Mouse (Mus musculus) kidney, adult 2 months (tissue): Measurements from ENCODE around the gene Megf8. TPM values are rescaled to one million over a fixed set of nuclear protein-coding genes. Genes with fewer than 3 reads are reported as not detected.

ENCODE experiments used
- DNase-seq: peaks from one replicate; pipeline ENCODE4 v3.0.0; 2021
- H3K27ac ChIP-seq: fragments of 200-500 bp; 2 replicates; pipeline ENCODE4 v1.5.1; 2012; ENCODE audit warnings: low read depth, low read length, control low read depth, inconsistent platforms; ENCODE audit not compliant: insufficient read depth
- H3K27me3 ChIP-seq: fragments of 200-500 bp; replicated peaks from 2 replicates; pipeline ENCODE4 v1.6.1; 2012; ENCODE audit warnings: mild to moderate bottlenecking, moderate library complexity, low read length, inconsistent platforms; ENCODE audit not compliant: control insufficient read depth, insufficient read depth
- H3K36me3 ChIP-seq: fragments of 200-500 bp; 2 replicates; pipeline ENCODE4 v1.6.1; 2012; ENCODE audit warnings: mild to moderate bottlenecking, moderate library complexity, low read length, inconsistent platforms; ENCODE audit not compliant: control insufficient read depth, insufficient read depth
- H3K4me1 ChIP-seq: fragments of 200-500 bp; 2 replicates; pipeline ENCODE4 v1.6.1; 2011; ENCODE audit warnings: low read length; ENCODE audit not compliant: control insufficient read depth, insufficient read depth
- H3K4me3 ChIP-seq: fragments of 200-500 bp; 2 replicates; pipeline ENCODE4 v1.5.1; 2011; ENCODE audit warnings: mild to moderate bottlenecking, low read depth, low read length, control low read depth; ENCODE audit not compliant: insufficient read depth
- CTCF ChIP-seq: fragments of 200-500 bp; conservative IDR thresholded peaks from 2 replicates; pipeline ENCODE4 v1.5.1; 2011; ENCODE audit warnings: low read depth, mild to moderate bottlenecking, control low read depth, low read length, moderate library complexity, mixed read lengths; ENCODE audit not compliant: insufficient read depth, insufficient read length
- POLR2A ChIP-seq: fragments of 200-500 bp; IDR thresholded peaks from one replicate; pipeline ENCODE4 v1.6.1; 2011; ENCODE audit warnings: low read depth, low read length, control low read depth
- WGBS: fragments of 180-500 bp; shearing (Covaris S2); methylation state at CpG from one replicate; pipeline ENCODE4 v1.1.7; 2018; 5-methylcytosine and 5-hydroxymethylcytosine counted together
- polyA plus RNA-seq: library from polyadenylated mRNA; depleted of rRNA; stranded (reverse); fragments of >200 nt; gene quantifications from 2 replicates; pipeline ENCODE4 v1.2.3, GENCODE M21; 2012

Megf8 gene
- polyA plus RNA-seq, 1 experiment = 23.5 TPM

DNA sequence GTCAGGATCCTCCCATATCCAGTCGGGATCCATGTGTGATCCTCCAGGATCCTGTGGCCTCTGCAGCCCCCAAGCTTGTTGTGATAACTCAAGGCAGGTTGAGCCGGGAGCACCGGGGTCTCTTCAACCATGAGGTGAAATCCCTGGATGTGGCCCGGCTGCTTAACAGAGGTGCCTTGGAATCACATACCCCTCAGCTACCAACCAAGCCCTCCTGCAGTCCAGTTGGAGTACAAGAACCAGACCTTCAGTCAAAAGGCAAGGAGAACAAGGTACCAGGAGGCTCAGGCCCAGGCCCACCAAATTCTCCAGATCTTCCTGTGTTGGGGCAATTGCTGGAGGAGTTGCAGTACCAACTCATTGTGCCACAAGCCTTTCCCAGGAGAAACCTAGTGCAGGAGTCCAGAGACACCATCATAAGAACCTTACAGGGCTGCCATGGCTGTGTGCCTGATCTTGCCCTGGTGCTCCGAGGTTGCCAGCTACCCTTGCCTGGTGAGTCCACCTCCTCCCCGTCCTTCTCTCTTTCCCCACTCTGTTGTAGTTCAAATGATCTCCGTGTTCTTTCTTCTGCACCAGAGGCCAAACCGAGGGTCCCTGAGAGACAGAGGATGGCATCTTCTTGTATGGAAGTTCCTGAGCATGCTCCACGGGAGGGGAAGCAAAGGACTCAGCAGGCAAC lies 13.8 kb upstream of the Megf8 start:
- TF ChIP-seq CTCF (no peak), POLR2A (no peak)
- H3K4me3 ChIP-seq = no peak overlapping the region
- H3K27me3 ChIP-seq = no peaks in the 10 kb centered on the region
- H3K36me3 ChIP-seq = no peaks in the 10 kb centered on the region
- no peak overlapping the region for H3K27ac ChIP-seq
- WGBS = 74% methylated on average over 9 of the region's 9 CpGs
- no peak for DNase-seq
- no peaks in the 10 kb centered on the region; the same call in 1 of the 2 replicates for H3K4me1 ChIP-seq

- Histone ChIP-seq H3K4me3 (no peak overlapping the region), H3K4me1 (no peaks in the 10 kb centered on the region), H3K27ac (no peak overlapping the region), H3K27me3 (no peaks in the 10 kb centered on the region), H3K36me3 (no peaks in the 10 kb centered on the region)
- WGBS = 90% methylated on average over 3 of the region's 3 CpGs
- no peak for DNase-seq
- no peak for TF ChIP-seq POLR2A
- no peak for TF ChIP-seq CTCF
Observed at GRCm38 (mm10) chr7:25303685-25304006, 13.3 kb upstream of the Megf8 start.

DNA sequence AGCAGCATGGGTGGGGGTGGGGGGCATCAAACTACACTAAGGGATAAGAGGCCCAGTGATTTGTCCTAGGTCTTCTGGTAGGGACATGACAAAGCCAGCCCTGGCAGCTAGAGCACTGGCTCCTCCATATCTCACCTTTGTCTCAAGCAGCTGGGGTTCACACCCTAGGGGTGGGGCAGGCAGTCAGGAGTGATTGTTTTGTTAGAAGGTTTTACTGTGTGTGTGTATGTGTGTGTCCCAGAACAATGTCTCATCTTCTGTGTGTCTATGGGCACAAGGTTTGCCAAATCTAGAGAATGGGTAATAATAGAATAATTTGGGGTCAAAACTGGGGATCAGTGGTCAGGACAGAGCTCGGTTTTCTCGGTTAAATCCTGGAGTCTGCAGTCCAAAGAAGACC lies 11.5 kb upstream of the Megf8 start:
- Histone ChIP-seq H3K4me3 (no peak overlapping the region), H3K27me3 (no peaks in the 10 kb centered on the region), H3K36me3 (no peaks in the 10 kb centered on the region), H3K4me1 (no peaks in the 10 kb centered on the region), H3K27ac (no peak overlapping the region)
- no peak for DNase-seq
- TF ChIP-seq CTCF (no peak), POLR2A (no peak)
- 2% methylated on average over 2 of the region's 2 CpGs for WGBS

DNA sequence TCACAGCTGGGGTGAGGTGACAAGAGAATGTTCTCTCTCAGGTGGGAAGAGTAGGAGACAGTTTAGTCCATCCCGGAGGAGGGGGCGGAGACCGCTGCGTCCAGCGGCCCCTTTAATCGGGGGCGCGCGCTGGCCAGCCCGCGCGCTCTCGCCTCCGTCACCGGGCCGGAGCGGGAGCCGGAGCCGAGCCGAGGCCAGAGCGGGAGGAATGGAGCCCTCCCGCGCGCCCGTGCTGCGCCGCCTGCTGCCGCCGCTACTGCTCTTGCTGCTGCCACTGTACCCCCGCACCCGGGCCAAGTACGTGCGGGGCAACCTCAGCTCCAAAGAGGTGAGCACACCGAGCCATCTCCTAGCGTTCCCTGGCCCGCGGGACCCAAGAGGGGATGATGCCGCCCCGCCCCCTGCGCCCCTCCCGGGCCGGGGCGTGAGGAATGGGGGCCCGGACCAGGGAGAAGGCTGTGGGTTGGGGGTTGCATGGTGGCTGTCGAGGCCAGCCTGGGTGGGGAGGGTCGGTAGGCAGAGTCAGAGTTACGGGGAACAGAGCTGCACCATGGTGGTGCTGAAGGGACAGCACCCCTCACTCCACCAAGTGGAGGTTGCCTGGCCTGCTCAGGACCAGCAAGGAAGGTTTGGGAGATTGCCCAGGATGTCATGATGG lies 10.9 kb upstream of the Megf8 start, which contains the start of gene Tmem145:
TSS of gene Tmem145 (plus strand) at position 151 of the 658 bp plus-strand sequence.
- Histone ChIP-seq H3K27ac (no peak within 1 kb of the TSS), H3K4me3 (peak within 1 kb of the TSS; percentile 41; the same call in 1 of the 2 replicates), H3K36me3 (no peaks in the 10 kb centered on the region), H3K27me3 (no peaks in the 10 kb centered on the region), H3K4me1 (peaks cover 1% of the 10 kb centered on the region; the same call in 1 of the 2 replicates)
- peak; percentile 37 for DNase-seq
- WGBS = under 1% methylated on average over 47 of the region's 47 CpGs
- TF ChIP-seq CTCF (no peak), POLR2A (no peak)

- Histone ChIP-seq H3K4me3 (no peak overlapping the region), H3K36me3 (no peaks in the 10 kb centered on the region), H3K4me1 (peaks cover 2% of the 10 kb centered on the region; the same call in 1 of the 2 replicates), H3K27me3 (no peaks in the 10 kb centered on the region), H3K27ac (no peak overlapping the region)
- 42% methylated on average over 2 of the region's 2 CpGs for WGBS
- DNase-seq = no peak
- no peak for TF ChIP-seq POLR2A
- no peak for TF ChIP-seq CTCF
Observed at GRCm38 (mm10) chr7:25306614-25306996, 10.4 kb upstream of the Megf8 start.

GRCm38 (mm10) chr7:25308702-25309318 lies 8.2 kb upstream of the Megf8 start:
- H3K4me1 ChIP-seq = peaks cover 2% of the 10 kb centered on the region; the same call in 1 of the 2 replicates
- no peak for DNase-seq
- H3K4me3 ChIP-seq = no peak overlapping the region
- H3K36me3 ChIP-seq = no peaks in the 10 kb centered on the region
- no peak for TF ChIP-seq CTCF
- TF ChIP-seq POLR2A = no peak
- H3K27ac ChIP-seq = no peak overlapping the region
- 52% methylated on average over 17 of the region's 17 CpGs for WGBS
- no peaks in the 10 kb centered on the region for H3K27me3 ChIP-seq

DNA sequence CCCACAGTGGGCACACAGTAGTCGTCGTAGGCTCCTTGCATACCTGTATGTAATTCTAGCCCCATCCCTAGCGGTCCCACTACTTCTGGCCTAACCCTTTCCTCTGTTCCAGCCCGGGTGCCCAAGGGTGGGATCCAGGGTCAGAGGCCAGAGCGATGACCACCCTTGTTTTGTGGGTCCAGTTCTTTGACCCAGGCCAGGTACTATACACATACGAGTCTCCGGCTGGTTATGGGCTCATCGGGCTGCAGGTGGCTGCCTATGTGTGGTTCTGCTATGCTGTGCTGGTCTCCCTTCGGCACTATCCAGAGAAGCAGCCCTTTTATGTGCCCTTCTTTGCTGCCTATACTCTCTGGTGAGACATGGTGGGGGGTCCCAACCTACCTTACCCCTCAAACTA lies 7.5 kb upstream of the Megf8 start:
- H3K27ac ChIP-seq = no peak overlapping the region
- WGBS = 89% methylated on average over 9 of the region's 9 CpGs
- no peak for DNase-seq
- H3K4me1 ChIP-seq = peaks cover 2% of the 10 kb centered on the region; the same call in 1 of the 2 replicates
- H3K4me3 ChIP-seq = no peak overlapping the region
- no peaks in the 10 kb centered on the region for H3K27me3 ChIP-seq
- H3K36me3 ChIP-seq = no peaks in the 10 kb centered on the region
- no peak for TF ChIP-seq POLR2A
- no peak for TF ChIP-seq CTCF
